Mouse (Mus musculus) cerebellum, adult 2 months (tissue): Measurements from ENCODE around the gene 2310039H08Rik. TPM values are rescaled to one million over a fixed set of nuclear protein-coding genes. Genes with fewer than 3 reads are reported as not detected.

ENCODE experiments used
- DNase-seq, 2 experiments: peaks; one replicate each; pipeline ENCODE4 v3.0.0; 2021
- H3K27ac ChIP-seq: fragments of 200-500 bp; 2 replicates; pipeline ENCODE4 v1.5.1; 2012; ENCODE audit warnings: low read length, control low read depth, inconsistent platforms; ENCODE audit not compliant: insufficient read depth
- H3K27me3 ChIP-seq: fragments of 200-500 bp; 2 replicates; pipeline ENCODE4 v1.6.1; 2012; ENCODE audit warnings: inconsistent platforms, mild to moderate bottlenecking, low read length, moderate library complexity; ENCODE audit not compliant: control insufficient read depth, insufficient read depth
- H3K4me1 ChIP-seq: fragments of 200-500 bp; 2 replicates; pipeline ENCODE4 v1.6.1; 2011; ENCODE audit warnings: low read length; ENCODE audit not compliant: control insufficient read depth, insufficient read depth
- H3K4me3 ChIP-seq: fragments of 200-500 bp; replicated peaks from 2 replicates; pipeline ENCODE3; 2011; ENCODE audit warnings: mild to moderate bottlenecking, low read depth, low read length, control low read depth; ENCODE audit not compliant: insufficient read depth
- CTCF ChIP-seq: fragments of 200-500 bp; IDR thresholded peaks from 2 replicates; pipeline ENCODE4 v1.5.1; 2011; ENCODE audit warnings: low read depth, mild to moderate bottlenecking, control low read depth, low read length, moderate library complexity, borderline replicate concordance; ENCODE audit not compliant: insufficient read depth
- POLR2A ChIP-seq: fragments of 200-500 bp; IDR thresholded peaks from 2 replicates; pipeline ENCODE4 v1.6.1; 2011; ENCODE audit warnings: low read length, control low read depth, borderline replicate concordance; ENCODE audit not compliant: insufficient read depth
- WGBS: fragments of 180-500 bp; shearing (Covaris S2); methylation state at CpG from one replicate; pipeline ENCODE4 v1.1.7; 2018; 5-methylcytosine and 5-hydroxymethylcytosine counted together
- polyA plus RNA-seq: library from polyadenylated mRNA; depleted of rRNA; stranded (reverse); fragments of >200 nt; gene quantifications from 2 replicates; pipeline ENCODE4 v1.2.3, GENCODE M21; 2012; rRNA removed

The 2310039H08Rik gene
- polyA plus RNA-seq, 1 experiment: 22.1 TPM

DNA sequence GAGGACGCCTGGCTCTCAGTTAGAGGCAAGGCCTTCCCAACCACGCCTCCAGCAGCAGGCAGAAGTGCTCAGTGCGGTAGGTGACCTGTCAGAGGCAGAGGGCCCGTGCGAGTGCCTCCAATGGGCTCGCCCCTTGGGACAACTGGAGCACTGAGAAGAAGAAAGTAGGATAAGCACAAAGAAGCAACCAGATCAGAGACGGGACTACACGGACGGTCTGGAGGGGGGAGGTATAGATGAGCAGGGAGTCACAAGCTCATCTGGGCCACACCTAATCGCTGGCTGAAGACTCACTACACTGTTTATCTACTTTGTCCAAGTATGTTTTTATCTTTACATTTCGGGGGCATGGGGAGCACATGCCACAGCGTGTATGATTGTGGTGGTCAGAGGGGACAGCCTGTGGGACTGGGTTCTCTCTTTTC, 45.3 kb downstream of the 2310039H08Rik start:
- H3K27ac ChIP-seq: no peak overlapping the region
- DNase-seq: no peak
- WGBS: 90% methylated on average over 12 of the region's 12 CpGs
- no peaks in the 10 kb centered on the region for H3K27me3 ChIP-seq
- peaks cover 7% of the 10 kb centered on the region; the same call in 1 of the 2 replicates for H3K4me1 ChIP-seq
- TF ChIP-seq POLR2A (no peak), CTCF (no peak)
- no peak overlapping the region for H3K4me3 ChIP-seq

DNA sequence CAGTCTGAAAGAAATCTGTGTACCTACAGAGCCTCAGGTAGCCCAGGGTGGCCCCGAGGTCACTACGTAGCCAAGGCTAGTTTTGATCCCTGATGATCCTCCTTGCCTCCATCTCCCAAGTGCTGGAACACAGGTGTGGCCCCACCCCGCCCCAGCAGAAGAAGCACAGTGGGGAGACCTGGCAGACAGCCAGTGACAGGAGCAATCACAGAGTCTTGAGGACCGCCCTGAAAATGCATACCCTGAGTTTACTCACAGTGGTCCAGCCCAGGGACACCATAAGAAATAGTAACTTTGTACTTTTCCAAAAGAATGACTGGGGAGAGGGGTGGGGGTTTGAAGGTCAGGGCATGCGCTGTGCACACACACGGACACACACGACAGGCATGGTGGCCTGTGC, 48.2 kb downstream of the 2310039H08Rik start:
- 62% methylated on average over 7 of the region's 7 CpGs for WGBS
- DNase-seq: peak; percentile 25 to 37

More for the DNA sequence above, 48.2 kb downstream of the 2310039H08Rik start:
- Histone ChIP-seq H3K27me3 (no peaks in the 10 kb centered on the region), H3K4me3 (no peak overlapping the region), H3K4me1 (peaks cover 7% of the 10 kb centered on the region; the same call in 1 of the 2 replicates), H3K27ac (no peak overlapping the region)
- no peak for TF ChIP-seq CTCF
- TF ChIP-seq POLR2A: no peak

Other genes starting within 250 kb of the 2310039H08Rik start
- gene Cul9, start 226.2 kb upstream of the 2310039H08Rik start, polyA plus RNA-seq: 56.2 and 58.4 TPM in 2 replicates
- gene Srf, start 216.5 kb upstream of the 2310039H08Rik start, polyA plus RNA-seq: 53.0 and 59.2 TPM in 2 replicates
- gene Ptk7, start 143.1 kb upstream of the 2310039H08Rik start, polyA plus RNA-seq: 5.5 and 5.9 TPM in 2 replicates
- gene Klc4, start 126.6 kb upstream of the 2310039H08Rik start, polyA plus RNA-seq: 28.1 and 29.8 TPM in 2 replicates
- gene Mrpl2, start 126.4 kb upstream of the 2310039H08Rik start, polyA plus RNA-seq: 67.5 and 68.2 TPM in 2 replicates
- 43.3 and 44.5 TPM in 2 replicates for gene Cul7, start 122.3 kb upstream of the 2310039H08Rik start, polyA plus RNA-seq
- 32.3 and 33.0 TPM in 2 replicates for gene Rrp36, start 98.3 kb upstream of the 2310039H08Rik start, polyA plus RNA-seq
- gene Mea1, start 93.8 kb upstream of the 2310039H08Rik start, polyA plus RNA-seq: 136 and 147 TPM in 2 replicates
- gene Klhdc3, start 91.7 kb upstream of the 2310039H08Rik start, polyA plus RNA-seq: 237 and 240 TPM in 2 replicates
- 137 and 139 TPM in 2 replicates for gene Ppp2r5d, start 67.5 kb upstream of the 2310039H08Rik start, polyA plus RNA-seq
- 46.5 and 52.4 TPM in 2 replicates for gene Pex6, start 61.2 kb upstream of the 2310039H08Rik start, polyA plus RNA-seq
- 12.0 and 18.1 TPM in 2 replicates for gene Gnmt, start 43.5 kb upstream of the 2310039H08Rik start, polyA plus RNA-seq
- 68.6 and 76.6 TPM in 2 replicates for gene Cnpy3, start 20.4 kb upstream of the 2310039H08Rik start, polyA plus RNA-seq
- gene Ptcra, start 8.9 kb upstream of the 2310039H08Rik start, polyA plus RNA-seq: 0.19 and 0.23 TPM in 2 replicates
- 60.2 and 61.6 TPM in 2 replicates for gene Rpl7l1, start 10.0 kb downstream of the 2310039H08Rik start, polyA plus RNA-seq
- 35.9 and 36.8 TPM in 2 replicates for gene Bicral, start 85.8 kb downstream of the 2310039H08Rik start, polyA plus RNA-seq
- 24.9 and 25.3 TPM in 2 replicates for gene Tbcc, start 118.0 kb downstream of the 2310039H08Rik start, polyA plus RNA-seq
- gene Prph2, start 137.8 kb downstream of the 2310039H08Rik start, polyA plus RNA-seq: not detected in 2 replicates
- gene Ubr2, start 237.9 kb downstream of the 2310039H08Rik start, polyA plus RNA-seq: 38.5 and 43.3 TPM in 2 replicates